Mouse (Mus musculus): ENCODE measurements around the gene Fam49a. TPM values are rescaled to one million over a fixed set of nuclear protein-coding genes. Genes with fewer than 3 reads are reported as not detected.

Fam49a gene
- total RNA-seq, 1 experiment: 10.1 TPM

GRCm38 (mm10) chr12:12333526-12334310 is 71.8 kb downstream of the Fam49a start:
- Histone ChIP-seq H3K4me3 (ENCODE audit: insufficient read depth in 1 of 2, low read depth in 1 of 2, low read length in 2 of 2, poor library complexity in 1 of 2, severe bottlenecking in 1 of 2) (no peak overlapping the region), H3K4me1 (ENCODE audit: control insufficient read depth in 2 of 2, insufficient read depth in 2 of 2, low read length in 2 of 2, poor library complexity in 1 of 2) (no peaks in the 10 kb centered on the region), H3K36me3 (ENCODE audit: control insufficient read depth, insufficient read depth, low read length, poor library complexity, severe bottlenecking) (no peaks in the 10 kb centered on the region), H3K9me3 (ENCODE audit: control insufficient read depth, insufficient read depth, low read depth, low read length) (no peaks in the 10 kb centered on the region), H3K27ac (ENCODE audit: insufficient read depth, low read depth, low read length, poor library complexity, severe bottlenecking) (no peak overlapping the region), H3K9ac (ENCODE audit: insufficient read depth, low read depth, low read length, poor library complexity, severe bottlenecking) (no peak overlapping the region)
- TF ChIP-seq ZC3H11A (IDR thresholded peaks at IDR 0.05; ENCODE audit: borderline replicate concordance, low read depth, low read length) (no peak), HCFC1 (IDR thresholded peaks at IDR 0.05; ENCODE audit: borderline replicate concordance, insufficient read depth, low read length) (no peak), CHD2 (IDR thresholded peaks at IDR 0.05; ENCODE audit: low read depth, low read length) (no peak), MAFK (IDR thresholded peaks at IDR 0.05; ENCODE audit: insufficient read depth, low read depth, low read length) (no peak), ZNF384 (IDR thresholded peaks at IDR 0.05; ENCODE audit: low read depth, low read length) (no peak)
- no peak for DNase-seq (ENCODE audit: low read depth, low spot score)
- in situ Hi-C loops (cut with MboI; ENCODE audit: low sequenced_read_pairs in 2 of 2, unreplicated experiment in 2 of 2): no loop called here

DNA sequence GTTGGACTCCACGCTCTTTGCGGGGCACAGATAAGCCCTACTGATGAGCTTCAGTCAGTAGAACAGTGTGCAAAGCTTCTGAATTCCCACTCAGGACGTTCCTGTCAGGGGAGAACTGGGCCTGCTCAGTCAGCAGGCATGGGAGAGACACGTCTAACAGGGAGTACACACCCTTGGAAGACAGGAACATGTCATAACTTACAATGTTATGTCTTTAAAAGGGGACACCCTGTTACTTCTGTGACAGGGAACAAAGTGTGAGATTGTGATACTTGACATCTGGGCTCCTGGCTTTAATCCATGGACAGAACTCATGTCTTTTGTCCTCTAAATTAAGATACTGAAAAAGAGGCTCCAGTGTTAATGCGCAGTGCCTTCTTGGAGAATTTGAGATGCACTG is 72.5 kb downstream of the Fam49a start:
- Histone ChIP-seq H3K9ac (ENCODE audit: insufficient read depth, low read depth, low read length, poor library complexity, severe bottlenecking) (no peak overlapping the region), H3K4me1 (ENCODE audit: control insufficient read depth in 2 of 2, insufficient read depth in 2 of 2, low read length in 2 of 2, poor library complexity in 1 of 2) (no peaks in the 10 kb centered on the region), H3K36me3 (ENCODE audit: control insufficient read depth, insufficient read depth, low read length, poor library complexity, severe bottlenecking) (no peaks in the 10 kb centered on the region), H3K4me3 (ENCODE audit: insufficient read depth in 1 of 2, low read depth in 1 of 2, low read length in 2 of 2, poor library complexity in 1 of 2, severe bottlenecking in 1 of 2) (no peak overlapping the region), H3K27ac (ENCODE audit: insufficient read depth, low read depth, low read length, poor library complexity, severe bottlenecking) (no peak overlapping the region), H3K9me3 (ENCODE audit: control insufficient read depth, insufficient read depth, low read depth, low read length) (no peaks in the 10 kb centered on the region)
- in situ Hi-C loops (cut with MboI; ENCODE audit: low sequenced_read_pairs in 2 of 2, unreplicated experiment in 2 of 2): no loop called here
- TF ChIP-seq CHD2 (IDR thresholded peaks at IDR 0.05; ENCODE audit: low read depth, low read length) (no peak), ZC3H11A (IDR thresholded peaks at IDR 0.05; ENCODE audit: borderline replicate concordance, low read depth, low read length) (no peak), HCFC1 (IDR thresholded peaks at IDR 0.05; ENCODE audit: borderline replicate concordance, insufficient read depth, low read length) (no peak), ZNF384 (IDR thresholded peaks at IDR 0.05; ENCODE audit: low read depth, low read length) (no peak), MAFK (IDR thresholded peaks at IDR 0.05; ENCODE audit: insufficient read depth, low read depth, low read length) (no peak)
- DNase-seq (ENCODE audit: low read depth, low spot score): no peak

GRCm38 (mm10) chr12:12335566-12335965 is 73.6 kb downstream of the Fam49a start:
- no peak for DNase-seq (ENCODE audit: low read depth, low spot score)
- Histone ChIP-seq H3K9me3 (ENCODE audit: control insufficient read depth, insufficient read depth, low read depth, low read length) (no peaks in the 10 kb centered on the region), H3K4me1 (ENCODE audit: control insufficient read depth in 2 of 2, insufficient read depth in 2 of 2, low read length in 2 of 2, poor library complexity in 1 of 2) (no peaks in the 10 kb centered on the region), H3K27ac (ENCODE audit: insufficient read depth, low read depth, low read length, poor library complexity, severe bottlenecking) (no peak overlapping the region), H3K4me3 (ENCODE audit: insufficient read depth in 1 of 2, low read depth in 1 of 2, low read length in 2 of 2, poor library complexity in 1 of 2, severe bottlenecking in 1 of 2) (no peak overlapping the region), H3K36me3 (ENCODE audit: control insufficient read depth, insufficient read depth, low read length, poor library complexity, severe bottlenecking) (no peaks in the 10 kb centered on the region), H3K9ac (ENCODE audit: insufficient read depth, low read depth, low read length, poor library complexity, severe bottlenecking) (no peak overlapping the region)
- in situ Hi-C loops (cut with MboI; ENCODE audit: low sequenced_read_pairs in 2 of 2, unreplicated experiment in 2 of 2): no loop called here
- no peak for TF ChIP-seq ZNF384 (IDR thresholded peaks at IDR 0.05; ENCODE audit: low read depth, low read length)
- TF ChIP-seq MAFK (IDR thresholded peaks at IDR 0.05; ENCODE audit: insufficient read depth, low read depth, low read length): no peak
- TF ChIP-seq ZC3H11A (IDR thresholded peaks at IDR 0.05; ENCODE audit: borderline replicate concordance, low read depth, low read length): no peak
- no peak for TF ChIP-seq HCFC1 (IDR thresholded peaks at IDR 0.05; ENCODE audit: borderline replicate concordance, insufficient read depth, low read length)
- no peak for TF ChIP-seq CHD2 (IDR thresholded peaks at IDR 0.05; ENCODE audit: low read depth, low read length)

DNA sequence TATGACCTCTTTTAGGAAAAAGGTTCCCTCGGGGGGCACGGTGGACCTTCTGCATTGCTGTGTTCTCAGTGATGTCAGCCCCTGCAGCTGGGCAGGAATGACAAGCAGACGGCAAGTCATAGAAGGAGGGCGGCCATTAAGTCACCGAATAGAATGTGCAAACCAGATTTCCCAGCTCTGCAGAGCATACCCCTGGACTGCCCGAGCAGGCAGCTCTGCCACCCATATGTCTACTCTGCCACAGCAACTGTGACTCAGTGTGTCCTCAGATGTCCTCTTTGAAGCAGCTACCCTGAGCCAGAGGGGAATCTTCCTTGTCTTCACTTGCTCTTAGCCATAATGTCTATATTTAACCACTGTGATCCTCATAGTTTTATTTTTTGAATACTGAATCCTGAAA is 75.4 kb downstream of the Fam49a start:
- no peak overlapping the region for H3K9ac ChIP-seq (ENCODE audit: insufficient read depth, low read depth, low read length, poor library complexity, severe bottlenecking)

More for the DNA sequence above, 75.4 kb downstream of the Fam49a start:
- TF ChIP-seq MAFK (IDR thresholded peaks at IDR 0.05; ENCODE audit: insufficient read depth, low read depth, low read length) (no peak), ZC3H11A (IDR thresholded peaks at IDR 0.05; ENCODE audit: borderline replicate concordance, low read depth, low read length) (no peak), CHD2 (IDR thresholded peaks at IDR 0.05; ENCODE audit: low read depth, low read length) (no peak), ZNF384 (IDR thresholded peaks at IDR 0.05; ENCODE audit: low read depth, low read length) (no peak), HCFC1 (IDR thresholded peaks at IDR 0.05; ENCODE audit: borderline replicate concordance, insufficient read depth, low read length) (no peak)
- no peak for DNase-seq (ENCODE audit: low read depth, low spot score)
- no peak overlapping the region for H3K4me3 ChIP-seq (ENCODE audit: insufficient read depth in 1 of 2, low read depth in 1 of 2, low read length in 2 of 2, poor library complexity in 1 of 2, severe bottlenecking in 1 of 2)
- no peaks in the 10 kb centered on the region for H3K36me3 ChIP-seq (ENCODE audit: control insufficient read depth, insufficient read depth, low read length, poor library complexity, severe bottlenecking)
- no peaks in the 10 kb centered on the region for H3K9me3 ChIP-seq (ENCODE audit: control insufficient read depth, insufficient read depth, low read depth, low read length)
- H3K27ac ChIP-seq (ENCODE audit: insufficient read depth, low read depth, low read length, poor library complexity, severe bottlenecking): no peak overlapping the region
- no peaks in the 10 kb centered on the region for H3K4me1 ChIP-seq (ENCODE audit: control insufficient read depth in 2 of 2, insufficient read depth in 2 of 2, low read length in 2 of 2, poor library complexity in 1 of 2)
- in situ Hi-C loops (cut with MboI; ENCODE audit: low sequenced_read_pairs in 2 of 2, unreplicated experiment in 2 of 2): no loop called here
